Mouse (Mus musculus) heart, postnatal 0 days (tissue): ENCODE results near the gene Fbxo42. TPM values are rescaled to one million over a fixed set of nuclear protein-coding genes. Genes with fewer than 3 reads are reported as not detected.

Experiments used
- ATAC-seq: fragments of 200-750 bp; cut with Nextera tagmentation; 2 replicates; pipeline ENCODE4 v1.8.0; 2017; ENCODE audit warnings: low read depth, moderate number of reproducible peaks, moderate library complexity; ENCODE audit not compliant: insufficient read depth
- DNase-seq: peaks from one replicate; pipeline ENCODE4 v3.0.0-alpha.2; 2016; ENCODE audit warnings: low spot score
- H3K27ac ChIP-seq: fragments of 300-500 bp; sonication (generic); 2 replicates; pipeline ENCODE4 v1.5.1; 2014; ENCODE audit warnings: low read depth, mild to moderate bottlenecking
- H3K27me3 ChIP-seq: fragments of 300-500 bp; sonication (generic); 2 replicates; pipeline ENCODE4 v1.6.1; 2014; ENCODE audit warnings: low read length, mixed read lengths; ENCODE audit not compliant: control insufficient read depth, insufficient read depth
- H3K36me3 ChIP-seq: fragments of 300-500 bp; sonication (generic); replicated peaks from 2 replicates; pipeline ENCODE4 v1.6.1; 2014; ENCODE audit warnings: low read length, mixed read lengths; ENCODE audit not compliant: control insufficient read depth, insufficient read depth
- H3K4me1 ChIP-seq: fragments of 300-500 bp; sonication (generic); 2 replicates; pipeline ENCODE4 v1.6.1; 2014; ENCODE audit warnings: antibody characterized with exemption; ENCODE audit not compliant: control insufficient read depth, insufficient read depth
- H3K4me2 ChIP-seq: fragments of 300-500 bp; sonication (generic); 2 replicates; pipeline ENCODE4 v1.6.1; 2014; ENCODE audit warnings: low read depth, mild to moderate bottlenecking, low read length, moderate library complexity
- H3K4me3 ChIP-seq: fragments of 300-500 bp; sonication (generic); 2 replicates; pipeline ENCODE4 v1.5.1; 2014; ENCODE audit warnings: low read depth, low read length
- H3K9ac ChIP-seq: fragments of 300-500 bp; sonication (generic); replicated peaks from 2 replicates; pipeline ENCODE4 v1.6.1; 2014; ENCODE audit warnings: low read depth, low read length, mixed read lengths
- H3K9me3 ChIP-seq: fragments of 300-500 bp; sonication (generic); replicated peaks from 2 replicates; pipeline ENCODE4 v1.6.1; 2016; ENCODE audit warnings: low read length; ENCODE audit not compliant: control insufficient read depth
- CTCF ChIP-seq: IDR thresholded peaks from 2 replicates; pipeline ENCODE4 v1.5.1; 2016; ENCODE audit warnings: antibody characterized with exemption, control low read depth, low read depth
- EP300 ChIP-seq: IDR thresholded peaks from 2 replicates; pipeline ENCODE4 v1.6.1; 2016; ENCODE audit warnings: antibody characterized with exemption, low read depth
- WGBS: fragments of 180-500 bp; shearing (Covaris S2); extraction: QIAGEN DNeasy Blood & Tissue Kit; methylation state at CpG from one replicate; pipeline ENCODE4 v1.1.7; 2014; 5-methylcytosine and 5-hydroxymethylcytosine counted together
- polyA plus RNA-seq: library from polyadenylated mRNA; unstranded; fragments of >200 nt; fragmentation: Nextera tagmentation; extraction: Ambion mirVana; gene quantifications from 2 replicates; pipeline ENCODE4 v1.2.1, GENCODE M21; 2015
- total RNA-seq: library from RNA; depleted of rRNA; stranded (reverse); fragments of >200 nt; gene quantifications from 2 replicates; pipeline ENCODE4 v1.2.3, GENCODE M21; 2014; ENCODE audit warnings: low replicate concordance

Fbxo42 gene
- total and polyA plus RNA-seq, 2 experiments from 2014 or later, result 9.1 to 9.5 TPM

DNA sequence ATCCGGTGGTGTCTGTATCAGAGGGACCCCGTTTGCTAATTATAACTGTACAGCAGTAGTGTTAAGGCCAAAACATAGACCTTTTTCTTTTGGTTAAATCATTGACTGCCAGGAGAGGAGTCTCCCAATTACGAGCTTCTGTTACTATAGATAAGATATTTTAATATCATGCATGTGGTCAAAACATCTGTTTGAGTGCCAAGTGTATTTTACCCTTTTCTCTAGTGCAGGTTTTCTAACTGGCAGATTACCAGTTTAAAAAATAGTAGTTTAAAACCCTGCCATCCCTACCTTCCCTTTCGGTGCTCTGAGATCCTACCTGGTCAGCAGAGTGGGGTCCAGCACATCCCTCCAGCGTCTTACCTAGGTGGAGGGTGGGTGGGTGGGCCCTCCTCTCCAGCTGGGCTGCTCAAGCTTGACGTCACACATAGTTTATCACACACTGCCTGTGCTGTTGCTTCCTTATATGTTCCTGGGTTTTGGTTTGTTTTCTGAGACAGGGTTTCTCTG is 14.0 kb downstream of the Fbxo42 start:
- WGBS, result 71% methylated on average over 6 of the region's 6 CpGs
- no peak overlapping the region for H3K9ac ChIP-seq
- no peak overlapping the region for H3K4me3 ChIP-seq
- ATAC-seq (no peak), DNase-seq (no peak)
- no peaks in the 10 kb centered on the region for H3K9me3 ChIP-seq
- no peak overlapping the region for H3K27ac ChIP-seq
- TF ChIP-seq CTCF (no peak), EP300 (no peak)
- H3K4me1 ChIP-seq, result no peaks in the 10 kb centered on the region; the same call in 1 of the 2 replicates
- no peaks in the 10 kb centered on the region for H3K36me3 ChIP-seq
- no peaks in the 10 kb centered on the region for H3K27me3 ChIP-seq
- no peak overlapping the region for H3K4me2 ChIP-seq

DNA sequence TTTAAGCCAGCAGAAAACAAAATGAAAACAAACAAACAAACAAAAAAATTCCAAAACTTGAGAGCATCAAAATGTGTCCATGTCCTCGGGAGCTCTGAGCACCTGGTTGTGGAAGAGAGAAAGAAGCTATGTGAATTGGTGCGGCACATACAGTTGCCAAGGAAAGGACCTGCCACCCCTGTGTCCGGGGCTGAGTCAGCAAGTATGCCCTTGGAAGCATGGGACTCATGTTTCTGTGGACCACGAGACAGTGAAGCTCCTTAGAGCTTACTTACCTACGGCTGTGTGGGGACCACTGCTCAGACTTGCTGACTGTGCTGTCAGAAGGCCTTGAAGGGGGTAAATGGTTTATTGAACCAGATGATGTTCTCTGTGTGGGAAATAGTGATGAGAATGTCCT is 16.0 kb downstream of the Fbxo42 start:
- Histone ChIP-seq H3K9ac (no peak overlapping the region), H3K27me3 (no peaks in the 10 kb centered on the region), H3K4me2 (no peak overlapping the region), H3K9me3 (no peaks in the 10 kb centered on the region), H3K27ac (no peak overlapping the region), H3K36me3 (0 out of 2 replicates have a peak, but pooled peaks cover 1% of the 10 kb centered on the region), H3K4me3 (no peak overlapping the region), H3K4me1 (no peaks in the 10 kb centered on the region; the same call in 1 of the 2 replicates)
- WGBS, result 89% methylated on average over 5 of the region's 5 CpGs
- TF ChIP-seq CTCF (no peak), EP300 (no peak)
- DNase-seq, result no peak
- ATAC-seq, result no peak

DNA sequence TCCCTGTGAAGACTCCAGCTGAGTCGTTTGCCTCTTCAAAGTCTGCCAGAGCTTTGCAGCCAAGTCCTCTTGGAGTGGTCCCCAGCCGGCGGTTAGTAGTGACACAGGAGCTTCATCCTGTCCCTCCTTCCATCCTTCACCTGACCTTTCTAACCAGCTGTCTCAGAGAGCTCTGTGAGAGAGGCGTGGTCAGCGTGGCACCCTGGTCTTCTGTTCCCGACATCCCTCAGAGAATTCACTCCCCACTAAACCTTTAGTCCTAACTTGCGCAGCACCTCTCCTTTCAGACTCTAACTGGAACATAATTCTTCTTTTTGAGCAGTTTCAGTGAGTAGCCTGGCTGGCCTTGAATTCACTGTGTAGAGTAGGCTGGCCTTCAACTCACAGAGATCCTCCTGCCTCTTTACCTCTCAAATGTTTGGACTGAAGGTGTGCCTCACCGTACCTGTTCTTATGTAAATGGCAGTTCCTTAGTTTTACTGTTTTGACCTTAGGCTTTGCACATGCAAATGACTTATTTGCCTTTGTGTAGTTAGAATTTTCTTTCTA is 18.1 kb downstream of the Fbxo42 start:
- ATAC-seq (no peak), DNase-seq (no peak)
- Histone ChIP-seq H3K36me3 (peaks cover 16% of the 10 kb centered on the region), H3K9ac (no peak overlapping the region), H3K27ac (no peak overlapping the region), H3K27me3 (no peaks in the 10 kb centered on the region), H3K4me1 (no peaks in the 10 kb centered on the region), H3K4me2 (no peak overlapping the region), H3K9me3 (no peaks in the 10 kb centered on the region), H3K4me3 (no peak overlapping the region)
- TF ChIP-seq EP300 (no peak), CTCF (no peak)
- 69% methylated on average over 8 of the region's 8 CpGs for WGBS

DNA sequence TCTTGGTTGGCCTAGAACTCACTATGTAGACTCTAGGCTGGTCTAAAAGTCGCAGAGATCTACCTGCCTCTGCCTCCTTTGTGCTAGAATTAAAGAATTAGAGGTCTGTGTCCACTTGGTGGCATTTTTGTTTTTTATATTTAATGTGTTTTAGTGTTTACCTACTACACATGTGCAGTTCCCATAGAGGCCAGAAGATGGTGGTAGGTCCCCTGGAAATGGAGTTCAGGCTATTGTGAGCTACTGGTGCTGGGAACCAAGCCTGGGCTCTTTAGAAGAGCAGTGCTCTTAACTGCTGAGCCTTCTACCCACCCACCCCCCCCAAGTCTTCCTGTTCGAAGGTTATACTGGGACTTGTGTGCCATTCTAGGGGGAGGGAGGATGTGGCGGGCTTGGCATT is 19.4 kb downstream of the Fbxo42 start:
- no peaks in the 10 kb centered on the region for H3K9me3 ChIP-seq
- no peak overlapping the region for H3K9ac ChIP-seq
- no peak for ATAC-seq
- no peak for DNase-seq
- H3K27me3 ChIP-seq, result no peaks in the 10 kb centered on the region
- H3K27ac ChIP-seq, result no peak overlapping the region
- H3K4me3 ChIP-seq, result no peak overlapping the region
- H3K4me1 ChIP-seq, result no peaks in the 10 kb centered on the region
- TF ChIP-seq CTCF (no peak), EP300 (no peak)
- WGBS, result 94% methylated on average over 3 of the region's 3 CpGs
- no peak overlapping the region for H3K4me2 ChIP-seq
- peaks cover 27% of the 10 kb centered on the region for H3K36me3 ChIP-seq

DNA sequence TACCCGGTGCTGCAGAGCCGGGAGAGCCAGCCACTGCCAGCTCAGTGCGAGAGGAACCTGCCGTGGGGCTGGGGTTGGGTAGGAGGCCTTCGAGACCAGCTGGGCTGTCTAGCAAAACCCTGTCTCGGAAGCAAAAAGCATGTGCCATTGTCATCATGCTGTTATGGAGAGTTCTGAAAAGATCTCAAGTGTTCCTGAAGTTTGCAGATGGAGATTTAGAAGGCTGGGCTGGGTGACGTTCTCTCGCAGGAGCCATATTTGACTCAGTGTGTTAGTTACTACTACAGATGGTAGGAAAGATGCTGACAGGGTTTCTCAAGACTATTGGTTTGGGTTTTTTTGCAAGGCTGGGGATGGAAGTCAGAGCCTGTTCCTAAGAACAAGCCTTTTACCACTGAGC is 24.4 kb downstream of the Fbxo42 start:
- DNase-seq (no peak), ATAC-seq (no peak)
- Histone ChIP-seq H3K27me3 (no peaks in the 10 kb centered on the region), H3K27ac (no peak overlapping the region), H3K9ac (no peak overlapping the region), H3K9me3 (no peaks in the 10 kb centered on the region), H3K4me3 (no peak overlapping the region), H3K36me3 (peaks cover 37% of the 10 kb centered on the region), H3K4me1 (peaks cover 7% of the 10 kb centered on the region; the same call in 1 of the 2 replicates), H3K4me2 (no peak overlapping the region)
- TF ChIP-seq EP300 (no peak), CTCF (no peak)
- 89% methylated on average over 8 of the region's 8 CpGs for WGBS

DNA sequence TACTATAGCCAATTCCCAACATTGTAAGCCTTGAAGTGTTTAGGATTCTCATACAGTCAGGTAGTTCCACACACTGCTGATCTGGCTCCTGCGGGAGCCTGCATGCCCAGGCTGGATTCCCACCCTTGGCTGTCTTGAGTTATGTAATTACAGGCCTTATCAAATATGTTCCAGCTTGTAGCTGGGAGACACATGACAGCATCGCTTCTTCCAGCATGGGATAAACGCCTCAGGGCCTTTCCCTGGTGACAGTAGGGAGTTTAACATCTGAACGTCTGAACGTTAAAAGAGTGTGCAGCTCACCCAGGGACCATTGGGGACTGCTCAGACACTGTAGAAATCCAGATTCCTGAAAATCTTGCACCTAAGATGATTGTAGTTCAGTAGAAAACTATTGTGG is 28.1 kb downstream of the Fbxo42 start:
- H3K4me2 ChIP-seq, result no peak overlapping the region
- H3K27me3 ChIP-seq, result no peaks in the 10 kb centered on the region
- peak overlapping the region; percentile 7; the same call in 1 of the 2 replicates for H3K27ac ChIP-seq
- H3K9ac ChIP-seq, result no peak overlapping the region
- peaks cover 28% of the 10 kb centered on the region for H3K36me3 ChIP-seq
- 35% methylated on average over 5 of the region's 5 CpGs for WGBS
- DNase-seq, result peak; percentile 19
- no peaks in the 10 kb centered on the region for H3K9me3 ChIP-seq
- TF ChIP-seq EP300 (no peak), CTCF (no peak)
- H3K4me1 ChIP-seq, result peaks cover 7% of the 10 kb centered on the region; the same call in 1 of the 2 replicates
- H3K4me3 ChIP-seq, result no peak overlapping the region
- ATAC-seq, result no peak
